Mouse (Mus musculus) NIH3T3 (cell line): Measurements from ENCODE around the gene Id1.
A peak's percentile ranks its signal among the peaks of the same experiment; 100 is the strongest.

Source experiments
- DNase-seq: peaks from one replicate; pipeline ENCODE4 v3.0.0-alpha.2; 2012; ENCODE audit warnings: low read depth

Gene Id1

GRCm38 (mm10) chr2:152736090-152736601, at the start of gene Id1:
Gene Id1 (plus strand): TSS chr2:152736251.
- DNase-seq, result peak; percentile 95

GRCm38 (mm10) chr2:152686399-152686798, 49.7 kb upstream of the Id1 start:
- no peak for DNase-seq

- DNase-seq, result peak; percentile 95
These were observed 49.2 kb upstream of the Id1 start, which contains the start of gene Mcts2 for GRCm38 (mm10) chr2:152686806-152687267. Gene Mcts2 (plus strand): TSS chr2:152687035.

- DNase-seq, result peak; percentile 72
These were observed 44.4 kb upstream of the Id1 start for GRCm38 (mm10) chr2:152691564-152692217.

- peak; percentile 84 for DNase-seq
These were observed 42.8 kb upstream of the Id1 start for GRCm38 (mm10) chr2:152693233-152693632.

GRCm38 (mm10) chr2:152693735-152694134, 42.3 kb upstream of the Id1 start:
- no peak for DNase-seq

GRCm38 (mm10) chr2:152694708-152695107, 41.3 kb upstream of the Id1 start:
- no peak for DNase-seq

- DNase-seq, result no peak
These were observed 40.0 kb upstream of the Id1 start for GRCm38 (mm10) chr2:152696016-152696415.

GRCm38 (mm10) chr2:152696476-152697164, 39.4 kb upstream of the Id1 start:
- DNase-seq, result peak; percentile 96

- DNase-seq, result no peak
These were observed 35.9 kb upstream of the Id1 start for GRCm38 (mm10) chr2:152700138-152700537.

- no peak for DNase-seq
These were observed 35.3 kb upstream of the Id1 start for GRCm38 (mm10) chr2:152700725-152701124.

GRCm38 (mm10) chr2:152703596-152704255, 32.3 kb upstream of the Id1 start:
- DNase-seq, result no peak

GRCm38 (mm10) chr2:152704256-152704605, 31.8 kb upstream of the Id1 start:
- DNase-seq, result no peak

GRCm38 (mm10) chr2:152704811-152705370, 31.2 kb upstream of the Id1 start:
- no peak for DNase-seq

- no peak for DNase-seq
These were observed 30.0 kb upstream of the Id1 start for GRCm38 (mm10) chr2:152705993-152706571.

- DNase-seq, result no peak
These were observed 28.9 kb upstream of the Id1 start for GRCm38 (mm10) chr2:152707186-152707585.

- DNase-seq, result no peak
These were observed 28.4 kb upstream of the Id1 start for GRCm38 (mm10) chr2:152707627-152708026.

GRCm38 (mm10) chr2:152709066-152709465, 27.0 kb upstream of the Id1 start:
- DNase-seq, result no peak

- no peak for DNase-seq
These were observed 19.7 kb upstream of the Id1 start for GRCm38 (mm10) chr2:152716241-152716772.

- no peak for DNase-seq
These were observed 18.4 kb upstream of the Id1 start for GRCm38 (mm10) chr2:152717652-152718051.

- no peak for DNase-seq
These were observed 18.0 kb upstream of the Id1 start for GRCm38 (mm10) chr2:152718076-152718475.
